Mouse (Mus musculus): ENCODE results near the gene Lpcat2b. TPM values are rescaled to one million over a fixed set of nuclear protein-coding genes. Genes with fewer than 3 reads are reported as not detected.
"Not testable (repeated sequence)": the region's sequence is repeated elsewhere in the genome, so short reads cannot be mapped to it uniquely, and the experiment has no call there.

The Lpcat2b gene
- polyA plus RNA-seq (2012; ENCODE audit: insufficient read depth, low replicate concordance): not detected in 2 replicates

- Histone ChIP-seq H3K4me3 (replicated peaks) (peak within 1 kb of the TSS; percentile 14), H3K27me3 (replicated peaks) (peaks cover 10% of the 10 kb centered on the region), H3K9me3 (no peaks in the 10 kb centered on the region), H3K4me1 (peaks cover 4% of the 10 kb centered on the region; the same call in 1 of the 2 replicates), H3K36me3 (replicated peaks; ENCODE audit: low read length) (no peaks in the 10 kb centered on the region)
- TF ChIP-seq GATA1 (IDR thresholded peaks at IDR 0.05; ENCODE audit: borderline replicate concordance, low read length) (no peak), FLI1 (IDR thresholded peaks at IDR 0.05; ENCODE audit: low read length) (no peak)
These were observed at the start of gene Lpcat2b for GRCm38 (mm10) chr5:107431249-107431648. Gene Lpcat2b, plus strand, starts transcription at chr5:107431549.

- H3K36me3 ChIP-seq (replicated peaks; ENCODE audit: low read length); H3K4me1 ChIP-seq; H3K4me3 ChIP-seq (replicated peaks); H3K27me3 ChIP-seq (replicated peaks); H3K9me3 ChIP-seq: not testable (repeated sequence)
These were observed 44.9 kb upstream of the Lpcat2b start for GRCm38 (mm10) chr5:107386448-107386847.

GRCm38 (mm10) chr5:107387788-107388187 is 43.6 kb upstream of the Lpcat2b start:
- no peaks in the 10 kb centered on the region for H3K9me3 ChIP-seq
- no peak overlapping the region for H3K4me3 ChIP-seq (replicated peaks)
- peaks cover 3% of the 10 kb centered on the region; the same call in 1 of the 2 replicates for H3K4me1 ChIP-seq
- no peaks in the 10 kb centered on the region for H3K36me3 ChIP-seq (replicated peaks; ENCODE audit: low read length)
- TF ChIP-seq FLI1 (IDR thresholded peaks at IDR 0.05; ENCODE audit: low read length) (no peak), GATA1 (IDR thresholded peaks at IDR 0.05; ENCODE audit: borderline replicate concordance, low read length) (no peak)
- H3K27me3 ChIP-seq (replicated peaks): no peaks in the 10 kb centered on the region

GRCm38 (mm10) chr5:107389373-107389772 is 42.0 kb upstream of the Lpcat2b start:
- Histone ChIP-seq H3K9me3 (no peaks in the 10 kb centered on the region), H3K27me3 (replicated peaks) (peaks cover 1% of the 10 kb centered on the region), H3K4me1 (peaks cover 3% of the 10 kb centered on the region; the same call in 1 of the 2 replicates), H3K4me3 (replicated peaks) (no peak overlapping the region), H3K36me3 (replicated peaks; ENCODE audit: low read length) (no peaks in the 10 kb centered on the region)
- TF ChIP-seq FLI1 (IDR thresholded peaks at IDR 0.05; ENCODE audit: low read length) (no peak), GATA1 (IDR thresholded peaks at IDR 0.05; ENCODE audit: borderline replicate concordance, low read length) (no peak)

- H3K4me3 ChIP-seq (replicated peaks): no peak overlapping the region
- no peaks in the 10 kb centered on the region for H3K9me3 ChIP-seq
- H3K4me1 ChIP-seq: no peaks in the 10 kb centered on the region
- H3K36me3 ChIP-seq (replicated peaks; ENCODE audit: low read length): no peaks in the 10 kb centered on the region
- TF ChIP-seq GATA1 (IDR thresholded peaks at IDR 0.05; ENCODE audit: borderline replicate concordance, low read length) (no peak), FLI1 (IDR thresholded peaks at IDR 0.05; ENCODE audit: low read length) (no peak)
- H3K27me3 ChIP-seq (replicated peaks): peaks cover 5% of the 10 kb centered on the region
These were observed 36.9 kb upstream of the Lpcat2b start for GRCm38 (mm10) chr5:107394437-107394836.

GRCm38 (mm10) chr5:107402436-107402835 is 28.9 kb upstream of the Lpcat2b start, which contains the start of gene Ephx4:
Gene Ephx4, plus strand, starts transcription at chr5:107402736.
- H3K9me3 ChIP-seq: peaks cover 3% of the 10 kb centered on the region; the same call in 1 of the 2 replicates
- H3K4me1 ChIP-seq: peaks cover 31% of the 10 kb centered on the region
- H3K4me3 ChIP-seq (replicated peaks): peak within 1 kb of the TSS; percentile 90
- H3K27me3 ChIP-seq (replicated peaks): peaks cover 39% of the 10 kb centered on the region
- no peak for TF ChIP-seq FLI1 (IDR thresholded peaks at IDR 0.05; ENCODE audit: low read length)
- TF ChIP-seq GATA1 (IDR thresholded peaks at IDR 0.05; ENCODE audit: borderline replicate concordance, low read length): no peak
- no peaks in the 10 kb centered on the region for H3K36me3 ChIP-seq (replicated peaks; ENCODE audit: low read length)

- TF ChIP-seq FLI1 (IDR thresholded peaks at IDR 0.05; ENCODE audit: low read length): no peak
- TF ChIP-seq GATA1 (IDR thresholded peaks at IDR 0.05; ENCODE audit: borderline replicate concordance, low read length): no peak
- Histone ChIP-seq H3K27me3 (replicated peaks) (peaks cover 44% of the 10 kb centered on the region), H3K9me3 (peaks cover 3% of the 10 kb centered on the region; the same call in 1 of the 2 replicates), H3K4me3 (replicated peaks) (peak overlapping the region; percentile 90), H3K4me1 (peaks cover 31% of the 10 kb centered on the region), H3K36me3 (replicated peaks; ENCODE audit: low read length) (no peaks in the 10 kb centered on the region)
These were observed 28.1 kb upstream of the Lpcat2b start for GRCm38 (mm10) chr5:107403011-107403946.

- peaks cover 3% of the 10 kb centered on the region; the same call in 1 of the 2 replicates for H3K9me3 ChIP-seq
- H3K4me3 ChIP-seq (replicated peaks): peak overlapping the region; percentile 90
- TF ChIP-seq GATA1 (IDR thresholded peaks at IDR 0.05; ENCODE audit: borderline replicate concordance, low read length): no peak
- TF ChIP-seq FLI1 (IDR thresholded peaks at IDR 0.05; ENCODE audit: low read length): no peak
- H3K27me3 ChIP-seq (replicated peaks): peaks cover 46% of the 10 kb centered on the region
- peaks cover 31% of the 10 kb centered on the region for H3K4me1 ChIP-seq
- no peaks in the 10 kb centered on the region for H3K36me3 ChIP-seq (replicated peaks; ENCODE audit: low read length)
These were observed 27.2 kb upstream of the Lpcat2b start for GRCm38 (mm10) chr5:107403947-107404684.

- Histone ChIP-seq H3K9me3 (peaks cover under 1% of the 10 kb centered on the region; the same call in 1 of the 2 replicates), H3K36me3 (replicated peaks; ENCODE audit: low read length) (no peaks in the 10 kb centered on the region), H3K4me1 (peaks cover 31% of the 10 kb centered on the region), H3K27me3 (replicated peaks) (peaks cover 46% of the 10 kb centered on the region), H3K4me3 (replicated peaks) (no peak overlapping the region)
- no peak for TF ChIP-seq FLI1 (IDR thresholded peaks at IDR 0.05; ENCODE audit: low read length)
- no peak for TF ChIP-seq GATA1 (IDR thresholded peaks at IDR 0.05; ENCODE audit: borderline replicate concordance, low read length)
These were observed 26.0 kb upstream of the Lpcat2b start for GRCm38 (mm10) chr5:107405361-107405760.

Data from megakaryocyte, embryonic 14.5 days (primary cell).